Mouse (Mus musculus): ENCODE measurements at regions not wholly inside any gene's neighbourhood (a gene's known extent, or its start where the extent isn't known, plus 50 kb on each side); places are given as distances from the start of the nearest gene placed in this dataset.
A peak's percentile ranks its signal among the peaks of the same experiment; 100 is the strongest.

GRCm38 (mm10) chr16:37725745-37726144 is 50.9 kb upstream of the Fstl1 start:
- WGBS: 91% methylated on average over 4 of the region's 4 CpGs
- Histone ChIP-seq H3K27ac (no peak overlapping the region), H3K4me3 (no peak overlapping the region), H3K9me3 (replicated peaks) (no peaks in the 10 kb centered on the region), H3K4me1 (peaks cover 14% of the 10 kb centered on the region), H3K27me3 (no peaks in the 10 kb centered on the region), H3K9ac (no peak overlapping the region), H3K4me2 (no peak overlapping the region), H3K36me3 (ENCODE audit: poor library complexity, severe bottlenecking) (no peaks in the 10 kb centered on the region)
- ATAC-seq: no peak

GRCm38 (mm10) chr16:37715173-37715572 is 60.9 kb upstream of the Ndufb4 start:
- Histone ChIP-seq H3K9me3 (replicated peaks) (no peaks in the 10 kb centered on the region), H3K9ac (no peak overlapping the region), H3K4me2 (no peak overlapping the region), H3K27ac (no peak overlapping the region; the same call in 1 of the 2 replicates), H3K27me3 (no peaks in the 10 kb centered on the region), H3K4me1 (0 out of 2 replicates have a peak, but pooled peaks cover 7% of the 10 kb centered on the region), H3K4me3 (no peak overlapping the region), H3K36me3 (ENCODE audit: poor library complexity, severe bottlenecking) (no peaks in the 10 kb centered on the region)
- peak; percentile 58; the same call in 1 of the 2 replicates for ATAC-seq
- 54% methylated on average over 7 of the region's 7 CpGs for WGBS

GRCm38 (mm10) chr16:37714276-37714675 is 60.0 kb upstream of the Ndufb4 start:
- H3K36me3 ChIP-seq (ENCODE audit: poor library complexity, severe bottlenecking): no peaks in the 10 kb centered on the region
- no peak overlapping the region for H3K9ac ChIP-seq
- H3K4me1 ChIP-seq: 0 out of 2 replicates have a peak, but pooled peaks cover 7% of the 10 kb centered on the region
- H3K4me3 ChIP-seq: no peak overlapping the region
- WGBS: 94% methylated on average over 6 of the region's 6 CpGs
- H3K27ac ChIP-seq: no peak overlapping the region
- no peak for ATAC-seq
- H3K27me3 ChIP-seq: no peaks in the 10 kb centered on the region
- H3K4me2 ChIP-seq: no peak overlapping the region
- no peaks in the 10 kb centered on the region for H3K9me3 ChIP-seq (replicated peaks)

- H3K9me3 ChIP-seq (replicated peaks): no peaks in the 10 kb centered on the region
- no peaks in the 10 kb centered on the region for H3K36me3 ChIP-seq (ENCODE audit: poor library complexity, severe bottlenecking)
- no peak overlapping the region for H3K9ac ChIP-seq
- no peak overlapping the region for H3K4me3 ChIP-seq
- H3K4me1 ChIP-seq: peaks cover 4% of the 10 kb centered on the region
- ATAC-seq: no peak
- WGBS: 45% methylated on average over 9 of the region's 9 CpGs
- no peak overlapping the region for H3K4me2 ChIP-seq
- H3K27ac ChIP-seq: no peak overlapping the region
- no peaks in the 10 kb centered on the region for H3K27me3 ChIP-seq
Measured at GRCm38 (mm10) chr16:37706242-37706923, 52.1 kb upstream of the Ndufb4 start.

- H3K27ac ChIP-seq: no peak overlapping the region
- no peaks in the 10 kb centered on the region for H3K9me3 ChIP-seq (replicated peaks)
- no peak overlapping the region for H3K9ac ChIP-seq
- no peak overlapping the region for H3K4me2 ChIP-seq
- H3K4me1 ChIP-seq: peaks cover 4% of the 10 kb centered on the region
- H3K36me3 ChIP-seq (ENCODE audit: poor library complexity, severe bottlenecking): no peaks in the 10 kb centered on the region
- ATAC-seq: no peak
- WGBS: 87% methylated on average over 5 of the region's 5 CpGs
- no peaks in the 10 kb centered on the region for H3K27me3 ChIP-seq
- H3K4me3 ChIP-seq: no peak overlapping the region
Measured at GRCm38 (mm10) chr16:37705209-37705608, 51.0 kb upstream of the Ndufb4 start.

GRCm38 (mm10) chr16:37704461-37705155 is 50.4 kb upstream of the Ndufb4 start:
- no peak overlapping the region for H3K9ac ChIP-seq
- H3K4me2 ChIP-seq: no peak overlapping the region
- H3K27ac ChIP-seq: no peak overlapping the region
- H3K36me3 ChIP-seq (ENCODE audit: poor library complexity, severe bottlenecking): no peaks in the 10 kb centered on the region
- ATAC-seq: peak; percentile 50; the same call in 1 of the 2 replicates
- H3K4me3 ChIP-seq: no peak overlapping the region
- H3K9me3 ChIP-seq (replicated peaks): no peaks in the 10 kb centered on the region
- H3K4me1 ChIP-seq: peaks cover 4% of the 10 kb centered on the region
- 67% methylated on average over 9 of the region's 9 CpGs for WGBS
- H3K27me3 ChIP-seq: no peaks in the 10 kb centered on the region
